Mouse (Mus musculus) bone marrow macrophage, adult 2 months (primary cell): ENCODE results near the gene Abhd2.

Source experiments
- CTCF ChIP-seq: IDR thresholded peaks from 2 replicates; pipeline ENCODE4 v1.5.1; 2012; ENCODE audit warnings: low read depth, mild to moderate bottlenecking, low read length, moderate library complexity
- POLR2A ChIP-seq: IDR thresholded peaks from 2 replicates; pipeline ENCODE4 v1.6.1; 2012; ENCODE audit warnings: mild to moderate bottlenecking, low read depth, low read length, borderline replicate concordance

GRCm38 (mm10) chr7:79393924-79394323 is 120.9 kb downstream of the Abhd2 start:
- TF ChIP-seq POLR2A, result no peak
- no peak for TF ChIP-seq CTCF
